Mouse (Mus musculus) layer of hippocampus, postnatal 14 days (tissue): ENCODE data around the gene Mpv17l. TPM values are rescaled to one million over a fixed set of nuclear protein-coding genes. Genes with fewer than 3 reads are reported as not detected.
A peak's percentile ranks its signal among the peaks of the same experiment; 100 is the strongest.
"Not testable (repeated sequence)": the region's sequence is repeated elsewhere in the genome, so short reads cannot be mapped to it uniquely, and the experiment has no call there.

Source experiments
- DNase-seq, 2 experiments: peaks; one replicate each; pipeline ENCODE4 v3.0.0; 2021 to 2022; ENCODE audit warnings: low spot score in 2 of 2, mixed read lengths in 1 of 2
- long read RNA-seq, 2 experiments: library from polyadenylated mRNA; stranded (forward); transcript quantifications; one replicate each; pipeline ENCODE4 v2.0.0; 2021
- total RNA-seq, 2 experiments: library from RNA; stranded (reverse); gene quantifications; 2 replicates each; pipeline ENCODE4 v1.2.3; 2021

Mpv17l gene
- 10 to 100 TPM; 75.7 to 78.4 TPM for total RNA-seq
- long read RNA-seq, experiment 1, transcript Mpv17l-204 (4 exons, 2,155 nt): minor isoform, 10 of 53 reads
- long read RNA-seq, experiment 1, transcript Mpv17l-201 (4 exons, 3,087 nt): major isoform, 30 of 53 reads
- long read RNA-seq, experiment 1, partial matches to known transcripts: 0 of 53 reads
- long read RNA-seq, experiment 1, other reads (novel, unspliced or antisense): 8 of 53 reads
- long read RNA-seq, experiment 2, transcript Mpv17l-204 (4 exons, 2,155 nt): minor isoform, 8 of 67 reads
- long read RNA-seq, experiment 2, transcript Mpv17l-201 (4 exons, 3,087 nt): major isoform, 36 of 67 reads
- long read RNA-seq, experiment 2, transcript Mpv17l-206 (5 exons, 2,315 nt): minor isoform, 6 of 67 reads
- long read RNA-seq, experiment 2, partial matches to known transcripts: 0 of 67 reads
- long read RNA-seq, experiment 2, other reads (novel, unspliced or antisense): 14 of 67 reads

- DNase-seq: peak; percentile 97 to 99
These were observed at the start of gene Mpv17l, which contains the start of gene Pdxdc1 for GRCm38 (mm10) chr16:13902888-13903483. TSS of gene Mpv17l (plus strand) at chr16:13903161. TSS of gene Pdxdc1 (minus strand) at chr16:13903131.

DNA sequence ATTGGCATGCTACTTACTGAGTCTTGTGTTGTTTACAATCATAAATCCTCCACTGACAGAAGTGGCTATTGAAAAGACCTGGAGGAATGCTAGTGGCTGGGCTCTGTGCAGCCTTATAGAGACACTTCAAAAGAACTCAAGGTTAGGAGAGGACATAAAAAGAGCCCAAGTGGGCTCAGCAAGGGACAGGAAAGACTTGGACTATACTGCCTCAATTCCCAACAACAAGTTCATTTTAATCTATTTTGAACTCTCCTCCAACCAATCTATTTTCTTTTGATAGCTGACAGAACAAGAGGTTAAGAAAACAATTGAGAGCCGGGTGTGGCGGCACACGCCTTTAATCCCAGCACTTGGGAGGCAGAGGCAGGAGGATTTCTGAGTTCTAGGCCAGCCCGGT lies 49.1 kb upstream of the Mpv17l start:
- no peak for DNase-seq

DNA sequence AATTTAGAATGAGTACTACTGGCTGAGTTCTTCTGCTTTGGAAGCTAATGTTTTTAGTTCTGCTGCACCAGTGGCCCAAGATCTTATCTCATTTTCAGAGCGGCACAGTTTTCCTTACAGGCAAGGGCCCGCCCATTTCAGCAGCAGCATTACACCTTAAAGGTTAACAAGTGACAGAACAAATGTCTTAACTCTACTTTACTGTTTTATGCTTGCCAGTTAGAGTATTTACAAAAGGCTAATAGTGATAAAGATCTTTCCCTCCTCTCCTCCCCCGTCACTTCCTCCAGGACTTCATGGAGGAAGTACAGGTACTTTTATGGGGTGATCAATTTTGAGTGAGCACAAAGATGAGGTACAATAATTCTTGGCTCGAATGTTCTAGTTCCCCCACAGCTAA lies 36.9 kb upstream of the Mpv17l start:
- DNase-seq: no peak

DNA sequence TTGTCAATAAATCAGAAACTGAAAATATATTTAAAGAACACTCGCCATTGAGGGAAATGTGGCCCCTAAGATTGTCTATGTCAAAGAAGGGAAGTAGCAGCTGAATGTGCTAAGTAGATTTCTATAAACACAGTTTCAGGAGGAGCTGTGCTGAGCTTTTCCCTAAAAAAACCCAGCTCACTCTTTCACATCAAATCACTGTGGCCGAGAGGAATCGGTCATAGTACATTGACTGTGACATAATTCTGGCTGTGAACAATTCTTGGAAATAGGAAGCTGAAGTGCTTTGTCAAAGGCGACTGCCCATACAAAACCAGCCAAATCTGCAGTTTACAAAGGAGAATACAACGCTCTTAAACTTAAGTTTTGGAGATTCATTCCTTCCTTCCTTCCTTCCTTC lies 36.3 kb upstream of the Mpv17l start:
- DNase-seq: no peak

DNA sequence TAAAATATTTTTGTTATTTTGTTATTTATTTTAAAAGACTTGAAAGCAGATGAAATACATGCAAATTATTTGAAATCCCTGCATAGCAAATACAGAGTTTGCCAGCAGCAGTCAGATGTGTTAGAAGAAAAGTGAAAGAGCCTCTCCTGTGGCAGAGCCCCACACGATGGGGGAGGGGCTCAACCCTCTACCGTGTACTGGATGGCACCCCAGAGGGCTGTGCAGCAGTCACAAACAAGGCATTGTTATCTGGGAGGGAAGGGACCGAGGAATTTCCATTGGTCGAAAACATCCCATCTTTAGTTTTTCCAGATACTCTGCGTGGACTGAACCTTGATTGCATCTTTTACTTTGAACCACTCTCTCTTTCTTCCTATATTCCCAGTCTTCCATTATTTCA lies 35.6 kb upstream of the Mpv17l start:
- DNase-seq: peak in 1 of 2 experiments; percentile 16

DNA sequence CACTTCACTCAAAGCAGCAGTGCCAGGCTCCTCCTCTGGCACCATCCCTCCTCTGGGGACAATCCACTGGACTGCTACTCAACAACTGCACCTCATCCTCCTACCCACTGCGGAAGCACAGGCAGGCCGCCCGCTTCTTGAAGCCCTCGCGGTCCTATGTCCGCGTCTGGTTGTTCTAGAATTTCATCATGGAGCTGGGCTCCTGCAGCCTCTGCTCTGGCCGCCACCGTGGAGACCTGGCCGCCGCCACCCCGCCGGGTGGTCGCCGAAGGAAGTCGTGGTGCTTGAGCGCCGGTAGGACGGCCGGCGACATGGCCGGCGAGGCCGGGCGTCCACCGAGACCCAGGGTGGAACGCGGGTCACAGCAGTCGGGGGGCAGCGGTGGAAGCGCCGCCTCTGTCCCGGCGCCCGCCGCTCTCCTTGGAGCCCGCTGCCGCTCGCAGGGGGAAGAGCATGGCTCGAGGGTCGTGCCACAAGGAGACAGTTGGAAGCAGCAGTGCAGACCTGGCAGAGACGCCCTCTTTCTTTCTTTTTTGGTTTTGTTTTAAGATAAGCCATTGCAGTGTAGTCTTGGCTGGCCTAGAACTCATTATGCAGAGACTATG lies 34.9 kb upstream of the Mpv17l start:
- DNase-seq: peak in 1 of 2 experiments; percentile 9

- DNase-seq: no peak
These were observed 27.5 kb upstream of the Mpv17l start for GRCm38 (mm10) chr16:13875483-13875882.

GRCm38 (mm10) chr16:13883094-13883774 lies 19.7 kb upstream of the Mpv17l start:
- DNase-seq: no peak

GRCm38 (mm10) chr16:13890449-13890848 lies 12.5 kb upstream of the Mpv17l start:
- DNase-seq: no peak

DNA sequence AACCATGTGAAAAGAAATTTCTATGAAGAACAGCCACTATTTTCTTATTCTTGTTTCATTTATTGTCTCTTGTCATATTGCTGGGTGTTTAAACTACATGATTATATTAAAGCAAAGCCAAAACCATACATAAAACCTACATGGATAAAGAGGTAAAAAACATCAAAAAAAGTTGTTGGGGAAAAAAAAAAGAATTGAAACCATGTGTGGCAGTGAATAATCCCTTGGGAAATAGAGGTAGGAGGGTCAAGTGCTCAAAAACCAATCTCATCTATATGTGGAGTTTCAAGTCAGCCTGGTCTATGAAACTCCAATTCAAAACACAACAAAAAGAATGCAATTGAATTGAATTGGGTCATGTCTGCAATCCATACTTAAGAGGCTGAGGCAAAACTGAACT lies 10.1 kb upstream of the Mpv17l start:
- no peak for DNase-seq

GRCm38 (mm10) chr16:13894097-13894496 lies 8.9 kb upstream of the Mpv17l start:
- DNase-seq: no peak

- DNase-seq: no peak
These were observed 7.2 kb upstream of the Mpv17l start for GRCm38 (mm10) chr16:13895740-13896139.

- no peak for DNase-seq
These were observed 6.6 kb upstream of the Mpv17l start for GRCm38 (mm10) chr16:13896357-13896756.

- DNase-seq: peak; percentile 23 to 56
These were observed 4.0 kb upstream of the Mpv17l start for GRCm38 (mm10) chr16:13898981-13899380.

DNA sequence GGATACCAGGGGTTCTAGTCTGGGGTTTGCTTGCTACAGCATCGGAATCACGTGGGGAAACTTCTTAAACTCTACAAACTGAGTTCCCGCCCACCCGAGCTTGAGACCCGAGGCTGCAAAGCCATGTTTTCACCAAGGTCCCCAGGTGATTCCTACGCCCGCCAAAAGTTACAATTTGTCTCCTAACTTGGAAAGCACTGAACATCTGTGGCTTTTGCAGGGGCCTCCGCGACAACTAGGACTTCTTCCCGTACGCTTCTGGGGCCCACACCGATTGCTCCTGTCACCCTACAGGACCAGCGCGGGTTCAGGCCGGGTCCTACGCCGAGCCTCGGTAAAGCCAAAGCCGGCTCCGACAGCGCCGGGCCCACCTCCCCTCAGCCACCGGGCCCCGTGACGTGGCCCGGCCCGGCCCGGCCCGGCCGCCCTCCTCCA lies 547 bp upstream of the Mpv17l start:
- peak in 1 of 2 experiments; percentile 18 for DNase-seq

- no peak for DNase-seq
These were observed 527 bp downstream of the Mpv17l start for GRCm38 (mm10) chr16:13903488-13903887.

- DNase-seq: no peak
These were observed 4.3 kb downstream of the Mpv17l start for GRCm38 (mm10) chr16:13907297-13907696.

DNA sequence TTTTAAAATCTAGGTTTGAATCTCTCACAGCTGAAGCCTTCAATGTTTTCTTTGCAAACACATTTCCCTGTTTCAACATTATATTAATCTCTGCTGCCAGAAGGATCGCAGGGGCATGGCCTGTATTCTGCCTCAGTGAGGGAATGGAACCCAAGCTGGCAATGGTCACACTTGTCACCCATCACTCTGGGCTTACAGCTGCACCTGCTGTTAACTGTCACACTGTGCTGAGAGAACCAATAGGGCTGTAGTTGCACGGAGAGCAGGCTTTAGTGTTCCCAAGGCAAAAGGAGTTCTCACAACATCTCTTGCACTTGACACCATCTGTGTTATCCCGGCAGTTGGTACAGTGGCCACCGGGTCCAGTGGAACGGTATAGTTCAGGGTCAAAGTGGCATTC lies 17.1 kb downstream of the Mpv17l start:
- no peak for DNase-seq

DNA sequence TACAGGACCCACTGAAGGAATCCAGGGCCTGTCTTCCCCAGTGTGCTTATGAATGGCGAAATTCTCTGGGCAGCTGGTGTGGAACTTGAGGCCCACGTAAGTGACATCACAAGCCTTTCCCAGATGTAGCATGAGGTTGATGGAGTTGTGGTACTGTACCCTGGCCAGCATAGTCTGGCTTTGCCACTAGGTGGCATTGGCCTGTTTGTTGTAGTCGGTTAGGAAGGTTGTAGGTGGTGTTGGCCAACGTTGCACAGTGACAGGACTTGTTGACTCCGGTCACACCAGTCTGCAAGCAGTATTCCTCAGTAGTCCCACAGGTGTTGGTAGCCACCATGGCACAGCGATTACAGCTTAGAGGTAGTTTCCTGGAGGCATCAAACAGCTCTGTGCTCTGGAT lies 18.1 kb downstream of the Mpv17l start:
- no peak for DNase-seq

GRCm38 (mm10) chr16:13921781-13922180 lies 18.8 kb downstream of the Mpv17l start:
- DNase-seq: no peak

DNA sequence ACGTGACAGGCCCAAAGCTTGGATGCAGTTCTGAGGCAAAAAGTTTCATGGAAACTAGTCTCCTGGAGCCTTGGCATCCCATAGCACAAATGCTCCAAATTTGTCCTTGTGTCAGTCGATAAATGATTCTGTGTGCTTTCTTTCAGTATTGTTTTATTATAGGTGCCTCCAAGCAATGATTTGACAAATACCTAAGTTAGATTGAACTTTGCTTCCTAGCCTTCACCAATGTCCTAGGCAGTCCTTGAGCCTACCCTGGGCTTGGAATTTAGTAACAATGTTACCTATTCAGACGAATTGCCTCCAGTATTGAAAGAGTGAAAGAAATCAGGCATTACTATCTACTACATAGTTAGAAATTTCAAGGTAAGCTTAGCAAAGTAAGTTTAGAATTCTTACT lies 19.5 kb downstream of the Mpv17l start:
- not testable (repeated sequence) for DNase-seq
